Mouse (Mus musculus): Measurements from ENCODE around the gene Rps6ka4.

DNA sequence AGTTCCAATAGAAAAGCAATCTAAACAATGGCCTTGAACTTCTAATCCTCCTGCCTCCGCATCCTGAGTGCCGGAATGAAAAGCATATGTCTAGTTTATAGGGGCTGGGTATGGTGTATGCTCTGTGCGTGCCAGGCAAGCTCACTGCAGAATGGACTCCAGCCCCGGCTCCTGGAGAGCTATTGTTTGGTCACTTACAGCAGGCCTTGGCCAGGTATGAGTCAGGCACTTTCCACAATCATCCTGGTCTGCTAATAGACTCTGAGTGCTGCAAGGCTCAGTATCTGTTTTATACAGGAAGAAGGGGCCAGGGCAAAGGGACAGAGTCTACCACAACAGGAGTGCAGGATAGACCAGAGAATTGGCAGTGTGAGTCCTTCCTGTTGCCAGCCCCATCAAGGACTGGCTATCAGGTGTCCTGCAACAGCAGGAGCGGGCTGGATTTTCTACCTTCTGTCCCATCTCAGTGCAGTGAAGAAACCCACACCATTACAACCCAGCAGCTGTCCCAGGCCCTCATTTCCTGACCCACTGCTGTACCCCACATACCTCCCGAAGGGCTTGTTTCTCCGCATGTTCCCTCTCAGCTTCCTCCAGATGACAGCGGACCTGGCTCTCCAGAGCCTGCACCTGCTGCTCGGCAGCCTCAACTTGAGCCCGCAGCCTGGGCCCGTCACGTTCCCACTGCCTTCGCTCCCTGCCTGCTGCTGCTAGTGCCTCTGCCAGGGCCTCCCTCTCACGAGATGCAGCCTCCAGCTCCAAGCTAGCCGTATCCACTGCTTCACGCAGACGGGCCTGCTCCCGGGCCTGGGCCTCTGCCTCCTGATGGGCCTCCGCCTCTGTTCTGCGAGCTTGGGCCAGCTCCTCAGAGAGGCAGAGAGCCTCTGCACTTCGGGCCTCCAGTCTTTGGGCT, 12.2 kb upstream of the Rps6ka4 start:
- no peak for TF ChIP-seq CTCF (IDR thresholded peaks at IDR 0.05; ENCODE audit: control insufficient read depth, insufficient read depth, insufficient replicate concordance, low read depth, low read length)
- no peak for TF ChIP-seq POLR2A (IDR thresholded peaks at IDR 0.05; ENCODE audit: control insufficient read depth, low read depth, low read length)

Data from testis, adult 2 months (tissue).